Mouse (Mus musculus): ENCODE results near the gene Fbxl19. TPM values are rescaled to one million over a fixed set of nuclear protein-coding genes. Genes with fewer than 3 reads are reported as not detected.
"Not testable (repeated sequence)": the region's sequence is repeated elsewhere in the genome, so short reads cannot be mapped to it uniquely, and the experiment has no call there.

The Fbxl19 gene
- total RNA-seq, 1 experiment from 2014 or later, result 2.1 TPM

GRCm38 (mm10) chr7:127725490-127725889, 18.9 kb upstream of the Fbxl19 start:
- no peak for ATAC-seq (replicated peaks; ENCODE audit: insufficient number of reproducible peaks, low FRiP score, low TSS enrichment, poor library complexity, severe bottlenecking)

- no peak for ATAC-seq (replicated peaks; ENCODE audit: insufficient number of reproducible peaks, low FRiP score, low TSS enrichment, poor library complexity, severe bottlenecking)
These were observed 18.4 kb upstream of the Fbxl19 start for GRCm38 (mm10) chr7:127725924-127726323.

- no peak for ATAC-seq (replicated peaks; ENCODE audit: insufficient number of reproducible peaks, low FRiP score, low TSS enrichment, poor library complexity, severe bottlenecking)
These were observed 16.4 kb upstream of the Fbxl19 start for GRCm38 (mm10) chr7:127727898-127728297.

GRCm38 (mm10) chr7:127730170-127730569, 14.2 kb upstream of the Fbxl19 start:
- no peak for ATAC-seq (replicated peaks; ENCODE audit: insufficient number of reproducible peaks, low FRiP score, low TSS enrichment, poor library complexity, severe bottlenecking)

GRCm38 (mm10) chr7:127732066-127732465, 12.3 kb upstream of the Fbxl19 start, which contains the start of gene Ctf2:
Ctf2 (minus strand) TSS chr7:127732166.
- not testable (repeated sequence) for ATAC-seq (replicated peaks; ENCODE audit: insufficient number of reproducible peaks, low FRiP score, low TSS enrichment, poor library complexity, severe bottlenecking)

GRCm38 (mm10) chr7:127745251-127745651, 908 bp downstream of the Fbxl19 start:
- ATAC-seq (replicated peaks; ENCODE audit: insufficient number of reproducible peaks, low FRiP score, low TSS enrichment, poor library complexity, severe bottlenecking), result peak; percentile 90

GRCm38 (mm10) chr7:127745652-127746493, 1.5 kb downstream of the Fbxl19 start:
- peak; percentile 88 for ATAC-seq (replicated peaks; ENCODE audit: insufficient number of reproducible peaks, low FRiP score, low TSS enrichment, poor library complexity, severe bottlenecking)

- no peak for ATAC-seq (replicated peaks; ENCODE audit: insufficient number of reproducible peaks, low FRiP score, low TSS enrichment, poor library complexity, severe bottlenecking)
These were observed 2.5 kb downstream of the Fbxl19 start for GRCm38 (mm10) chr7:127746494-127747491.

- no peak for ATAC-seq (replicated peaks; ENCODE audit: insufficient number of reproducible peaks, low FRiP score, low TSS enrichment, poor library complexity, severe bottlenecking)
These were observed 3.4 kb downstream of the Fbxl19 start for GRCm38 (mm10) chr7:127747559-127748234.

GRCm38 (mm10) chr7:127748235-127748560, 3.9 kb downstream of the Fbxl19 start:
- no peak for ATAC-seq (replicated peaks; ENCODE audit: insufficient number of reproducible peaks, low FRiP score, low TSS enrichment, poor library complexity, severe bottlenecking)

GRCm38 (mm10) chr7:127750131-127751127, 6.1 kb downstream of the Fbxl19 start:
- no peak for ATAC-seq (replicated peaks; ENCODE audit: insufficient number of reproducible peaks, low FRiP score, low TSS enrichment, poor library complexity, severe bottlenecking)

- no peak for ATAC-seq (replicated peaks; ENCODE audit: insufficient number of reproducible peaks, low FRiP score, low TSS enrichment, poor library complexity, severe bottlenecking)
These were observed 7.3 kb downstream of the Fbxl19 start for GRCm38 (mm10) chr7:127751619-127752018.

- ATAC-seq (replicated peaks; ENCODE audit: insufficient number of reproducible peaks, low FRiP score, low TSS enrichment, poor library complexity, severe bottlenecking), result no peak
These were observed 7.7 kb downstream of the Fbxl19 start for GRCm38 (mm10) chr7:127752069-127752468.

- no peak for ATAC-seq (replicated peaks; ENCODE audit: insufficient number of reproducible peaks, low FRiP score, low TSS enrichment, poor library complexity, severe bottlenecking)
These were observed 8.8 kb downstream of the Fbxl19 start for GRCm38 (mm10) chr7:127753158-127753557.

GRCm38 (mm10) chr7:127753741-127754140, 9.4 kb downstream of the Fbxl19 start:
- no peak for ATAC-seq (replicated peaks; ENCODE audit: insufficient number of reproducible peaks, low FRiP score, low TSS enrichment, poor library complexity, severe bottlenecking)

- ATAC-seq (replicated peaks; ENCODE audit: insufficient number of reproducible peaks, low FRiP score, low TSS enrichment, poor library complexity, severe bottlenecking), result peak; percentile 37; the same call in 1 of the 2 replicates
These were observed 15.4 kb downstream of the Fbxl19 start for GRCm38 (mm10) chr7:127759716-127760115.

GRCm38 (mm10) chr7:127760478-127760877, 16.1 kb downstream of the Fbxl19 start:
- no peak for ATAC-seq (replicated peaks; ENCODE audit: insufficient number of reproducible peaks, low FRiP score, low TSS enrichment, poor library complexity, severe bottlenecking)

GRCm38 (mm10) chr7:127761026-127761425, 16.7 kb downstream of the Fbxl19 start:
- peak; percentile 84 for ATAC-seq (replicated peaks; ENCODE audit: insufficient number of reproducible peaks, low FRiP score, low TSS enrichment, poor library complexity, severe bottlenecking)

Measured in monocyte, adult 5-6 weeks (primary cell).